Mouse (Mus musculus) layer of hippocampus, adult 9-10 months (tissue): ENCODE measurements around the gene Rhox4c.
"Not testable (repeated sequence)": the region's sequence is repeated elsewhere in the genome, so short reads cannot be mapped to it uniquely, and the experiment has no call there.

Source experiments
- DNase-seq: peaks from one replicate; pipeline ENCODE4 v3.0.0; 2022; ENCODE audit warnings: low spot score

The Rhox4c gene

DNA sequence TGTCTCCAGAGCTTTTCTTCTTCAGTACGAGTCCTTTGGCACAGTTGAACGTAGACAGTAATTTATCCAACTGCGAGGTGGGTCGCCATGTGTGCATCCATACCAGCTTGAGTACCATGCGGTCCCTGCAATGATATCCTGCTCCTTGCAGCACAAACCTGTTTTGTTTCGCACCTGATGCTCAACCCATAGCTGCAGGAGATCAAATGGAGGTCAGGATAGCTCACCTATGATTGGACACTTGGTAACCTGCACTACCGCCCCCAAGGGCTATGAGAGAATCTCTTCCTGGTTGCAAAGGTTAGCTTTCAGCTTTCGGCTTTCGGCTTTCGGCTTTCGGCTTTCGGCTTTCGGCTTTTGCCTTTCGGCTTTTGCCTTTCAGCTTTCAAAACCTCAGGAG, at the start of gene Rhox4c:
Gene Rhox4c (plus strand): TSS at position 301 of the 400 bp plus-strand sequence.
- DNase-seq = not testable (repeated sequence)

DNA sequence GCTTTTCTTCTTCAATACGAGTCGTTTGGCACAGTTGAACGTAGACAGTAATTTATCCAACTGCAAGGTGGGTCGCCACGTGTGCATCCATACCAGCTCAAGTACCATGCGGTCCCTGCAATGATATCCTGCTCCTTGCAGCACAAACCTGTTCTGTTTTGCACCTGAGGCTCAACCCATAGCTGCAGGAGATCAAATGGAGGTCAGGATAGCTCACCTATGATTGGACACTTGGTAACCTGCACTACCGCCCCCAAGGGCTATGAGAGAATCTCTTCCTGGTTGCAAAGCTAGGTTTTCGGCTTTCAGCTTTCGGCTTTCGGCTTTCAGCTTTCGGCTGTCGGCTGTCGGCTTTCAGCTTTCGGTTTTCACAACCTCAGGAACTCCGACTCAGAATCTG, 47.9 kb upstream of the Rhox4c start, which contains the start of gene Rhox4b:
Gene Rhox4b (plus strand): TSS at position 301 of the 400 bp plus-strand sequence.
- not testable (repeated sequence) for DNase-seq

- not testable (repeated sequence) for DNase-seq
These were observed 26.8 kb upstream of the Rhox4c start, which contains the start of gene Rhox2c for GRCm38 (mm10) chrX:37453380-37453779. TSS of gene Rhox2c (plus strand) at chrX:37453680.

- not testable (repeated sequence) for DNase-seq
These were observed 21.9 kb upstream of the Rhox4c start, which contains the start of gene Rhox3c for GRCm38 (mm10) chrX:37458285-37458684. TSS of gene Rhox3c (plus strand) at chrX:37458585.

- DNase-seq = not testable (repeated sequence)
These were observed 33.9 kb downstream of the Rhox4c start, which contains the start of gene Rhox4d for GRCm38 (mm10) chrX:37514059-37514458. TSS of gene Rhox4d (plus strand) at chrX:37514359.

DNA sequence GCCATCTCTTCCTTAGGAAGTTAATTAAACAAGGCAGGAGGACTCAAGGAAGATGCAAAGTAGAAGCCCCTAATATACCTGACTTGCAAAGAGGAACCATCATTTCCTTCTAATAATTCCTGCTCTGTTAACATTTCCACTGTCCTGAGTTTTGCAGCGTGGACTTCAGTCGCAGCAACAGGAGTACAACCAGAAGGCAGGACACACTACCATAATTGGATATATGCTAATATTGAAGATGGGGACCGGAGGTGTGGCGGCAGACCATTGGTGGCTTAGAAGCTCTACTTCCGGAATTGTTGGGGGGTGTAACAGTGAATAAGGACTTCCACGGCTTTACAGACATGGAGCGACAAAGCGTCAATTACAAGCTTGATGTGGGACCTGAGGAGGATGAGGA, 50.0 kb downstream of the Rhox4c start, which contains the start of gene Rhox2e:
Gene Rhox2e (plus strand): TSS at position 301 of the 400 bp plus-strand sequence.
- DNase-seq = not testable (repeated sequence)
